22 mouse cellular contexts compared by ENCODE assay signal in genomic region chr5:86581998-86582397, GRCm38 (mm10). TPM values are rescaled to one million over a fixed set of nuclear protein-coding genes. Genes with fewer than 3 reads are reported as not detected.
"Had no signal": no experiment of that assay in that cellular context is flagged by ENCODE, and none has a peak within 500 bp of the region (broad histone marks: within the 10 kb centered on the region; RNA-seq: fewer than 3 reads in every experiment).

No protein-coding gene starts in this region.

- H3K4me1 ChIP-seq: limb, embryonic 15.5 days; liver, embryonic 13.5 days; liver, embryonic 15.5 days; midbrain, embryonic 12.5 days; neural tube, embryonic 12.5 days; stomach, embryonic 15.5 days had no signal

- H3K36me3 ChIP-seq: limb, embryonic 15.5 days; liver, embryonic 13.5 days; liver, embryonic 15.5 days; midbrain, embryonic 12.5 days; neural tube, embryonic 12.5 days; stomach, embryonic 15.5 days had no signal

- DNase-seq: liver, embryonic 13.5 days; lung, adult 18-20 months; lung, embryonic 14.5 days; lung, postnatal 10 days; lung, postnatal 4 days; right cerebral cortex, postnatal 14 days; thymus, adult 2 months; thymus, postnatal 25 days; thymus, postnatal 4 days had no signal

- H3K4me3 ChIP-seq: limb, embryonic 15.5 days; liver, embryonic 13.5 days; liver, embryonic 15.5 days; midbrain, embryonic 12.5 days; neural tube, embryonic 12.5 days; stomach, embryonic 15.5 days had no signal

- H3K4me2 ChIP-seq: limb, embryonic 15.5 days; liver, embryonic 11.5 days; liver, embryonic 13.5 days; liver, embryonic 15.5 days; lung, embryonic 14.5 days; midbrain, embryonic 12.5 days; neural tube, embryonic 12.5 days; stomach, embryonic 15.5 days had no signal

- H3K9me3 ChIP-seq: limb, embryonic 15.5 days; liver, embryonic 15.5 days; midbrain, embryonic 12.5 days; neural tube, embryonic 12.5 days; stomach, embryonic 15.5 days had no signal

- H3K27me3 ChIP-seq: limb, embryonic 15.5 days; liver, embryonic 13.5 days; liver, embryonic 15.5 days; midbrain, embryonic 12.5 days; neural tube, embryonic 12.5 days; stomach, embryonic 15.5 days had no signal

- H3K27ac ChIP-seq: limb, embryonic 15.5 days; liver, embryonic 13.5 days; liver, embryonic 15.5 days; midbrain, embryonic 12.5 days; neural tube, embryonic 12.5 days; stomach, embryonic 15.5 days; stomach, postnatal 0 days had no signal

- H3K9ac ChIP-seq: limb, embryonic 15.5 days; liver, embryonic 13.5 days; liver, embryonic 15.5 days; lung, embryonic 14.5 days; midbrain, embryonic 12.5 days; neural tube, embryonic 12.5 days; stomach, embryonic 15.5 days had no signal

RNA-seq across cellular contexts. Expression of gene Tmprss11f, which starts 50.2 kb away (rescaled TPM):
- total RNA-seq: megakaryocyte, adult 5-6 weeks; megakaryocyte-erythroid progenitor cell, adult 5-6 weeks; monocyte, adult 5-6 weeks had no signal
- polyA plus RNA-seq: liver, embryonic 11.5 days; liver, embryonic 13.5 days; liver, embryonic 15.5 days; lung, embryonic 14.5 days; lung, embryonic 16.5 days; midbrain, embryonic 12.5 days; neural tube, embryonic 12.5 days; neural tube, embryonic 14.5 days; spleen, adult 2 months; thymus, adult 2 months had no signal
